Mouse (Mus musculus) forebrain, postnatal 0 days (tissue): ENCODE results near the gene Lrrc4c. TPM values are rescaled to one million over a fixed set of nuclear protein-coding genes. Genes with fewer than 3 reads are reported as not detected.

ENCODE experiments used
- ATAC-seq: fragments of 200-750 bp; cut with Nextera tagmentation; 2 replicates; pipeline ENCODE4 v1.8.0; 2017; ENCODE audit warnings: mild to moderate bottlenecking, moderate library complexity
- DNase-seq: peaks from one replicate; pipeline ENCODE4 v3.0.0-alpha.2; 2015
- H3K27ac ChIP-seq: fragments of 300-500 bp; sonication (generic); 2 replicates; pipeline ENCODE4 v1.5.1; 2014; ENCODE audit warnings: low read depth, mild to moderate bottlenecking, antibody characterized with exemption, low read length, moderate library complexity, mixed read lengths
- H3K27me3 ChIP-seq: fragments of 300-500 bp; sonication (generic); 2 replicates; pipeline ENCODE4 v1.6.1; 2014; ENCODE audit warnings: mild to moderate bottlenecking, low read length, mixed read lengths; ENCODE audit not compliant: insufficient read depth
- H3K36me3 ChIP-seq: fragments of 300-500 bp; sonication (generic); 2 replicates; pipeline ENCODE4 v1.6.1; 2014; ENCODE audit warnings: mild to moderate bottlenecking, moderate library complexity; ENCODE audit not compliant: insufficient read depth
- H3K4me1 ChIP-seq: fragments of 300-500 bp; sonication (generic); 2 replicates; pipeline ENCODE4 v1.6.1; 2014; ENCODE audit warnings: antibody characterized with exemption; ENCODE audit not compliant: insufficient read depth
- H3K4me2 ChIP-seq: fragments of 300-500 bp; sonication (generic); 2 replicates; pipeline ENCODE4 v1.6.1; 2014; ENCODE audit warnings: low read depth, mild to moderate bottlenecking, moderate library complexity
- H3K4me3 ChIP-seq: fragments of 300-500 bp; sonication (generic); 2 replicates; pipeline ENCODE4 v1.5.1; 2014; ENCODE audit warnings: low read depth, low read length, mixed read lengths
- H3K9ac ChIP-seq: fragments of 300-500 bp; sonication (generic); 2 replicates; pipeline ENCODE4 v1.6.1; 2014; ENCODE audit warnings: mild to moderate bottlenecking
- H3K9me3 ChIP-seq: fragments of 300-500 bp; sonication (generic); 2 replicates; pipeline ENCODE4 v1.6.1; 2016; ENCODE audit warnings: low read length
- CTCF ChIP-seq: sonication (generic); IDR thresholded peaks from 2 replicates; pipeline ENCODE4 v1.5.1; 2016; ENCODE audit warnings: antibody characterized with exemption, control low read depth, low read depth
- WGBS: fragments of 180-500 bp; shearing (Covaris S2); extraction: QIAGEN DNeasy Blood & Tissue Kit; methylation state at CpG from one replicate; pipeline ENCODE4 v1.1.7; 2014; 5-methylcytosine and 5-hydroxymethylcytosine counted together
- polyA plus RNA-seq: library from polyadenylated mRNA; unstranded; fragments of >200 nt; fragmentation: Nextera tagmentation; extraction: Ambion mirVana; gene quantifications from 2 replicates; pipeline ENCODE4 v1.2.1, GENCODE M21; 2015
- total RNA-seq: library from RNA; depleted of rRNA; stranded (reverse); fragments of >200 nt; gene quantifications from 2 replicates; pipeline ENCODE4 v1.2.3, GENCODE M21; 2014

Lrrc4c gene
- total and polyA plus RNA-seq, 2 experiments from 2014 or later = 39.9 to 60.7 TPM

- Histone ChIP-seq H3K4me1 (no peaks in the 10 kb centered on the region), H3K9ac (no peak overlapping the region), H3K27ac (no peak overlapping the region), H3K27me3 (no peaks in the 10 kb centered on the region), H3K9me3 (no peaks in the 10 kb centered on the region), H3K4me2 (no peak overlapping the region), H3K36me3 (no peaks in the 10 kb centered on the region), H3K4me3 (no peak overlapping the region)
- TF ChIP-seq CTCF = no peak
- WGBS = 80% methylated on average over 3 of the region's 3 CpGs
- ATAC-seq (no peak), DNase-seq (no peak)
Measured at GRCm38 (mm10) chr2:97018319-97018718, 700.4 kb downstream of the Lrrc4c start.

GRCm38 (mm10) chr2:97026991-97027390 is 709.0 kb downstream of the Lrrc4c start:
- H3K4me1 ChIP-seq = no peaks in the 10 kb centered on the region
- H3K9ac ChIP-seq = no peak overlapping the region
- no peak for TF ChIP-seq CTCF
- H3K27me3 ChIP-seq = no peaks in the 10 kb centered on the region
- ATAC-seq (no peak), DNase-seq (no peak)
- no peak overlapping the region for H3K4me2 ChIP-seq
- H3K4me3 ChIP-seq = no peak overlapping the region
- no peaks in the 10 kb centered on the region for H3K9me3 ChIP-seq
- WGBS = 17% methylated on average over 1 of the region's 1 CpGs
- H3K36me3 ChIP-seq = no peaks in the 10 kb centered on the region
- no peak overlapping the region for H3K27ac ChIP-seq

- no peak for ATAC-seq
- DNase-seq = no peak
- no peak overlapping the region for H3K9ac ChIP-seq
- WGBS = 95% methylated on average over 1 of the region's 1 CpGs
- no peak for TF ChIP-seq CTCF
- no peak overlapping the region for H3K4me3 ChIP-seq
- no peaks in the 10 kb centered on the region for H3K9me3 ChIP-seq
- H3K36me3 ChIP-seq = no peaks in the 10 kb centered on the region
- H3K4me1 ChIP-seq = no peaks in the 10 kb centered on the region
- H3K4me2 ChIP-seq = no peak overlapping the region
- no peaks in the 10 kb centered on the region for H3K27me3 ChIP-seq
- no peak overlapping the region for H3K27ac ChIP-seq
Measured at GRCm38 (mm10) chr2:97027585-97027984, 709.6 kb downstream of the Lrrc4c start.

- H3K9ac ChIP-seq = no peak overlapping the region
- ATAC-seq (no peak), DNase-seq (no peak)
- H3K36me3 ChIP-seq = no peaks in the 10 kb centered on the region
- H3K27me3 ChIP-seq = no peaks in the 10 kb centered on the region
- no peaks in the 10 kb centered on the region for H3K9me3 ChIP-seq
- no peak overlapping the region for H3K4me3 ChIP-seq
- TF ChIP-seq CTCF = no peak
- no peak overlapping the region for H3K27ac ChIP-seq
- H3K4me2 ChIP-seq = no peak overlapping the region
- no peaks in the 10 kb centered on the region for H3K4me1 ChIP-seq
Measured at GRCm38 (mm10) chr2:97036401-97036800, 718.4 kb downstream of the Lrrc4c start.

- no peak overlapping the region for H3K27ac ChIP-seq
- TF ChIP-seq CTCF = no peak
- no peak overlapping the region for H3K9ac ChIP-seq
- ATAC-seq (peak; percentile 77; the same call in 1 of the 2 replicates), DNase-seq (no peak)
- H3K27me3 ChIP-seq = no peaks in the 10 kb centered on the region
- no peaks in the 10 kb centered on the region for H3K9me3 ChIP-seq
- 54% methylated on average over 5 of the region's 5 CpGs for WGBS
- H3K4me2 ChIP-seq = no peak overlapping the region
- no peaks in the 10 kb centered on the region for H3K4me1 ChIP-seq
- no peaks in the 10 kb centered on the region for H3K36me3 ChIP-seq
- H3K4me3 ChIP-seq = no peak overlapping the region
Measured at GRCm38 (mm10) chr2:97037024-97037814, 719.2 kb downstream of the Lrrc4c start.

GRCm38 (mm10) chr2:97044016-97044415 is 726.0 kb downstream of the Lrrc4c start:
- H3K9ac ChIP-seq = no peak overlapping the region
- no peak for TF ChIP-seq CTCF
- H3K4me1 ChIP-seq = no peaks in the 10 kb centered on the region
- DNase-seq (no peak), ATAC-seq (no peak)
- H3K4me3 ChIP-seq = no peak overlapping the region
- WGBS = 71% methylated on average over 3 of the region's 3 CpGs
- no peak overlapping the region for H3K4me2 ChIP-seq
- H3K27me3 ChIP-seq = no peaks in the 10 kb centered on the region
- no peak overlapping the region for H3K27ac ChIP-seq
- H3K36me3 ChIP-seq = no peaks in the 10 kb centered on the region
- H3K9me3 ChIP-seq = no peaks in the 10 kb centered on the region

GRCm38 (mm10) chr2:97045628-97046027 is 727.7 kb downstream of the Lrrc4c start:
- TF ChIP-seq CTCF = no peak
- H3K36me3 ChIP-seq = no peaks in the 10 kb centered on the region
- H3K4me1 ChIP-seq = no peaks in the 10 kb centered on the region
- no peak overlapping the region for H3K27ac ChIP-seq
- no peaks in the 10 kb centered on the region for H3K27me3 ChIP-seq
- no peak overlapping the region for H3K4me2 ChIP-seq
- ATAC-seq (no peak), DNase-seq (no peak)
- no peak overlapping the region for H3K4me3 ChIP-seq
- no peaks in the 10 kb centered on the region for H3K9me3 ChIP-seq
- H3K9ac ChIP-seq = no peak overlapping the region
- 83% methylated on average over 3 of the region's 3 CpGs for WGBS
